Comparison of ENCODE assay signal across 17 mouse cellular contexts in the genomic region with DNA sequence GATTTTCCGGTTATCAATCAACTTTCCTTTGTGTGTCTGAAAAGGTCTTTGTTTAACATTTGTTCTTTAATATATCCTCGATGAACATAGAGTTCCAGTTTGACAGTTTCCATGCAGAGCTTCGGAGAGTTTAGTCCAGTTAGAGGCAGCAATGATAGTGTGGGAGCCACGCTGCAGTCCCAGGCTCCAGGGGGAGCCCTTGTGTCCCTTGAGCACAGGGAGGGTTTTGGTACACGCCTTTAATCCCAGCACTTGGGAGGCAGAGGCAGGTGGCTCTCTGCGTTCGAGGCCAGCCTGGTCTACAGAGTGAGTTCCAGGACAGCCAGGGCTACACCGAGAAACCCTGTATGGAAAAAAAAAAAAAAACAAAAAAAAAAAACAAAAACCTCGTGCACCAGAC.
A peak's percentile ranks its signal among the peaks of the same experiment; 100 is the strongest.
DNase-seq lines count a peak whose midpoint lies in the region; ATAC-seq and TF ChIP-seq lines count a peak whose summit lies in the region.
"Had no signal": no experiment of that assay in that cellular context is flagged by ENCODE, and none has a peak within 500 bp of the region (broad histone marks: within the 10 kb centered on the region; RNA-seq: fewer than 3 reads in every experiment).

No protein-coding gene starts in this region.

- no peaks in the 10 kb centered on the region for H3K79me2 ChIP-seq in MEL (ENCODE audit: control insufficient read depth, insufficient read depth, low read length, poor library complexity)

- no peaks in the 10 kb centered on the region for H3K9me3 ChIP-seq in MEL (replicated peaks; ENCODE audit: insufficient read depth, low read length)
- no peaks in the 10 kb centered on the region for H3K9me3 ChIP-seq in hindbrain, embryonic 14.5 days (ENCODE audit: control insufficient read depth, low read length)
- H3K9me3 ChIP-seq: hindbrain, embryonic 15.5 days; lung, embryonic 15.5 days; stomach, embryonic 15.5 days had no signal

- peaks cover 0 to 1% of the 10 kb centered on the region in 2 experiments; a peak in 1 of 4 replicates for H3K4me1 ChIP-seq in MEL (ENCODE audit: control insufficient read depth in 1 of 2, insufficient read depth in 2 of 2, low read length in 2 of 2)
- no peaks in the 10 kb centered on the region for H3K4me1 ChIP-seq in hindbrain, embryonic 14.5 days (replicated peaks; ENCODE audit: control insufficient read depth, insufficient read depth, low read length)
- H3K4me1 ChIP-seq: hindbrain, embryonic 15.5 days; lung, embryonic 15.5 days; stomach, embryonic 15.5 days had no signal

- TF ChIP-seq POLR2A in MEL (IDR thresholded peaks at IDR 0.05; ENCODE audit: control insufficient read depth in 1 of 2, insufficient read depth in 1 of 2, low read depth in 1 of 2, low read length in 2 of 2, poor library complexity in 1 of 2): no peak

- TF ChIP-seq RAD21 in MEL (IDR thresholded peaks at IDR 0.05; ENCODE audit: low read depth, low read length): peak; percentile 38

- DNase-seq in layer of hippocampus, adult 2 months (ENCODE audit: low spot score in 2 of 2): no peak
- DNase-seq in layer of hippocampus, postnatal 10 days (ENCODE audit: low spot score in 2 of 2): no peak
- DNase-seq in thymus, postnatal 14 days: peak; percentile 14
- no peak for DNase-seq in thymus, postnatal 0 days (ENCODE audit: low spot score)
- no peak for DNase-seq in MEL (ENCODE audit: low read depth, low spot score)
- no peak for DNase-seq in hindbrain, embryonic 14.5 days (ENCODE audit: low spot score)
- no peak for DNase-seq in natural killer cell, adult 2 months (ENCODE audit: low spot score in 2 of 2)
- DNase-seq: adrenal gland, postnatal 10 days; cerebellum, adult 9-11 months; heart, adult 18-20 months; heart, postnatal 10 days; kidney, adult 18-20 months; spleen, adult 18-20 months had no signal

- WGBS in hindbrain, embryonic 14.5 days: 68% methylated on average over 9 of the region's 9 CpGs

- H3K27ac ChIP-seq in layer of hippocampus, adult 2 months: no peak overlapping the region
- H3K27ac ChIP-seq in MEL (ENCODE audit: control insufficient read depth, low read depth, low read length): no peak overlapping the region
- H3K27ac ChIP-seq in hindbrain, embryonic 14.5 days: no peak overlapping the region
- H3K27ac ChIP-seq: hindbrain, embryonic 15.5 days; lung, embryonic 15.5 days; stomach, embryonic 15.5 days had no signal

- no peak for ATAC-seq in hindbrain, embryonic 14.5 days (ENCODE audit: low FRiP score)
- ATAC-seq: forebrain, embryonic 14.5 days had no signal

- no peaks in the 10 kb centered on the region for H3K36me3 ChIP-seq in MEL (ENCODE audit: control insufficient read depth in 1 of 2, insufficient read depth in 2 of 2, low read length in 2 of 2)
- no peaks in the 10 kb centered on the region for H3K36me3 ChIP-seq in hindbrain, embryonic 14.5 days (replicated peaks; ENCODE audit: control insufficient read depth, insufficient read depth)
- H3K36me3 ChIP-seq: hindbrain, embryonic 15.5 days; lung, embryonic 15.5 days; stomach, embryonic 15.5 days had no signal

- no peak for TF ChIP-seq EP300 in MEL (IDR thresholded peaks at IDR 0.05; ENCODE audit: low read depth in 1 of 2, low read length in 2 of 2)

- H3K9ac ChIP-seq in MEL (ENCODE audit: control insufficient read depth, low read depth, low read length, poor library complexity, severe bottlenecking): no peak overlapping the region
- H3K9ac ChIP-seq in hindbrain, embryonic 14.5 days: no peak overlapping the region
- H3K9ac ChIP-seq: hindbrain, embryonic 15.5 days; lung, embryonic 15.5 days; stomach, embryonic 15.5 days had no signal

- H3K27me3 ChIP-seq in MEL (ENCODE audit: control insufficient read depth in 1 of 2, insufficient read depth in 2 of 2, low read length in 2 of 2): no peaks in the 10 kb centered on the region
- no peaks in the 10 kb centered on the region for H3K27me3 ChIP-seq in hindbrain, embryonic 14.5 days (ENCODE audit: control insufficient read depth, insufficient read depth, low read length)
- H3K27me3 ChIP-seq: hindbrain, embryonic 15.5 days; lung, embryonic 15.5 days; stomach, embryonic 15.5 days had no signal

- H3K4me3 ChIP-seq in layer of hippocampus, adult 2 months: no peak overlapping the region
- H3K4me3 ChIP-seq in MEL (ENCODE audit: control insufficient read depth in 1 of 2, insufficient read depth in 1 of 2, low read depth in 2 of 2, low read length in 2 of 2): no peak overlapping the region
- no peak overlapping the region for H3K4me3 ChIP-seq in hindbrain, embryonic 14.5 days (replicated peaks; ENCODE audit: low read length)
- H3K4me3 ChIP-seq: hindbrain, embryonic 15.5 days; lung, embryonic 15.5 days; stomach, embryonic 15.5 days had no signal

- H3K4me2 ChIP-seq in hindbrain, embryonic 14.5 days (replicated peaks): no peak overlapping the region
- H3K4me2 ChIP-seq: hindbrain, embryonic 15.5 days; lung, embryonic 15.5 days; stomach, embryonic 15.5 days had no signal

- peak; percentile 48 for TF ChIP-seq CTCF in layer of hippocampus, adult 2 months (conservative IDR thresholded peaks at IDR 0.05)
- peak in 2 of 3 experiments; percentile 48 to 52; a peak in 4 of 6 replicates for TF ChIP-seq CTCF in MEL (IDR thresholded peaks at IDR 0.05 in 2 of 3, conservative IDR thresholded peaks at IDR 0.05 in 1 of 3; ENCODE audit: control insufficient read depth in 1 of 3, insufficient read depth in 1 of 3, low read depth in 2 of 3, low read length in 3 of 3, poor library complexity in 1 of 3, severe bottlenecking in 1 of 3)

TF ChIP-seq in MEL, 35 proteins besides CTCF, POLR2A, EP300 and RAD21:
- TF ChIP-seq BHLHE40 (IDR thresholded peaks at IDR 0.05; ENCODE audit: borderline replicate concordance, low read depth, low read length) (no peak), UBTF (IDR thresholded peaks at IDR 0.05; ENCODE audit: borderline replicate concordance, insufficient read depth, low read depth, low read length) (no peak), CHD1 (IDR thresholded peaks at IDR 0.05; ENCODE audit: low read depth, low read length) (no peak), SMC3 (IDR thresholded peaks at IDR 0.05; ENCODE audit: low read depth, low read length) (peak; percentile 57)
TF ChIP-seq in MEL: peak in this region for 1.
